Mouse (Mus musculus) testis, adult 2 months (tissue): ENCODE measurements around the gene Inhbe.

ENCODE experiments used
- CTCF ChIP-seq: fragments of 200-500 bp; IDR thresholded peaks from 2 replicates; pipeline ENCODE4 v1.5.1; 2012; ENCODE audit warnings: low read depth, mild to moderate bottlenecking, inconsistent platforms, low read length, moderate library complexity; ENCODE audit not compliant: control insufficient read depth, insufficient read depth, insufficient replicate concordance
- POLR2A ChIP-seq: fragments of 200-500 bp; IDR thresholded peaks from 2 replicates; pipeline ENCODE4 v1.6.1; 2012; ENCODE audit warnings: low read depth, mild to moderate bottlenecking, inconsistent platforms, low read length, moderate library complexity; ENCODE audit not compliant: control insufficient read depth

DNA sequence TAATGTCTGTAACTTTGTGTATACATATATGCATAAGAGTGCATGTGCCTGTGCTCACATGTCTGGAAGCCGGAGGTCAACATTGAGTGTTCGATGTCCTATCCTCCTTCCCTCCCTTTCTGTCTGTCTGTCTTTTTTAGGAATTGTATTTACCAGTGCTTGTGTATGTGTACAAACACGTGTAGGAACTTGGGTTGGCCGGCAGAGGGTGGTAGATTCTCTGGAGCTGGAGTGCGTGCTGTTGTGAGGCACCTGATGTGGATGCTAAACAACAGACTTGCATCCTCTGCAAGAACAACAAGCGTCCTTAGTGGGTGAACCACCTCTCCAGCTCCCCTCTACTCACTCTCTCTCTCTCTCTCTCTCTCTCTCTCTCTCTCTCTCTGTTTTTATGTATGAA is 37.6 kb upstream of the Inhbe start:
- TF ChIP-seq CTCF: no peak
- TF ChIP-seq POLR2A: no peak
